Mouse (Mus musculus) ovary, adult 2 months (tissue): ENCODE data around the gene Iqcb1. TPM values are rescaled to one million over a fixed set of nuclear protein-coding genes. Genes with fewer than 3 reads are reported as not detected.

ENCODE experiments used
- polyA plus RNA-seq: library from polyadenylated mRNA; depleted of rRNA; stranded (reverse); fragments of >200 nt; gene quantifications from 2 replicates; pipeline ENCODE4 v1.2.3, GENCODE M21; 2012; rRNA removed

Gene Iqcb1
- polyA plus RNA-seq, result 2.2 and 3.5 TPM in 2 replicates

DNA sequence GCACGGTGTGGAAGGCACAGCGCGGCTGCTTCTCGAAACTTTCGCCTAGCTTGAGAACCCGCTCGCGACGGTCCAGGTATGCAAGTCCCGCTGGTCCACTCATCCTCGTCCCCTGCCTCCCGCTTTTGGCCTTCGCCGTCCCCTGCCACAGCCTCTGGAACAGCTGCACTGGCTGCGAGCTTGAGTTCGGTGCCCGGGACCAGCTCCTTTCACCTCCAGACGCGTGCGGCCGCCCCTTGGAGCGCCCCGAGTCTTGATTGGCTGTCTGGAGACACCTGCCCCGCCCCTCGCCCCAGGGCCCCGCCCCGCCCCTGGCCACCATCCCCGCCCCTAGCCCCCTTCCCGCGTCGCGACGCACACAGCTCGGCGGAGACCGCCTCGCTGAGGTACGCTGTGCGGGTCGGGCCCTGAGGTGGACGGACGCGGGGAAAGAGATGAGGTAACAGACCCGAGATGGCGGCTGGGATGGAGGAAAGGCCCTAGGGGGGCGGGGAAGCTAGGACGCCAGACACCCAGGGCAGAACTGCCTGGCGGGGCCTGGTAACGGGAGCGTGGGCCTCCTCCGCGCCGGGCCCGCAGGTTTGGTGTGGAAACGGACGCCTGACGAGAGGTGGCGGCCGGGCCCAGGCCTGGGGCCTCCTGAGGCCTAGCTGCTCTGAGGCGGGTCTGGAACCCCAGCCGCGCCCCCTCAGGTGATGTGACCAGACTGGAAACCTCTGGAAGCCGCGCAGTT is at the start of gene Iqcb1:
Iqcb1 (plus strand) TSS at position 332 of the 733 bp plus-strand sequence.

GRCm38 (mm10) chr16:36784594-36785313 is 43.4 kb upstream of the Iqcb1 start, which contains the start of gene Slc15a2:
Gene Slc15a2, minus strand, starts transcription at chr16:36784962.

DNA sequence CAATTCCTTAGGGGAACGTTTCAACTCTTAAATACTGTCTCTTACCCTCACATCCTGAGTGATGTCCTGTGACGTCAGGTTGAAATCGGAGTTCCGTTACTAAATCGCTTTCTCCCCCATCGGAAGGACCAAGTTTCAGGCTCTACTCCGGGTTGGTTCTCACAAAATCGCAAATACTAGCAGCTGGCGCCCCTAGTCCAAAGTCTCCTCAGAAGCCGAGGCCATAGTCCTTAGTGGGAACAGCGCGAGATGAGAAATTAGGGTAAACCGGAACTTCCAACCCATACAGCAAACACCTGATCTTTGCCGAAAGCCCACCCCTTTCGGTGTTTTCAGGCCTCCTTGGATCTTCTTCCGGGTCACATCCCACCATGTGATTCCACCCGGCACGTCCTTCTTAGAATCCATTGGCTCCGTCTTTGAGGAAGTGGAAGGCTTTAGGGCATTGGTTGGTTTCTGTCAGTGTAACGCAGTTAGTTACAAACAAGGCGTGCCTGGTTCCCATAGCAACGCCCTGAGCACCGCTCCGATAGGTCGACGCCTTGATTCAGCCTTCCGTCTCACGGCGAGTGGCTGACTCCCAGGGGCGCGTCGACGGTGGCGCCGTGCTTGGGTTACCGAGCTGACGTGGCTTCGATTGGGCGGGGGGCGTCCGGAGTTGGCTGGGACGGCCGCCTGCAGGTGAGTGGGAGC is 46.5 kb downstream of the Iqcb1 start, which contains the start of the genes Eaf2 and Golgb1:
Eaf2 (minus strand) TSS at position 421 of the 693 bp plus-strand sequence.
Golgb1 (plus strand) TSS at position 558 of the 693 bp plus-strand sequence.

Other genes with a start within 250 kb of the Iqcb1 start
- gene Cd86, start 162.3 kb upstream of the Iqcb1 start, polyA plus RNA-seq, result 0.75 and 1.1 TPM in 2 replicates
- 10.0 and 11.3 TPM in 2 replicates for gene Ildr1, start 134.4 kb upstream of the Iqcb1 start, polyA plus RNA-seq
- gene Slc15a2, start 43.4 kb upstream of the Iqcb1 start, polyA plus RNA-seq, result 5.4 and 5.5 TPM in 2 replicates
- gene Eaf2, start 46.6 kb downstream of the Iqcb1 start, polyA plus RNA-seq, result 0.18 TPM in 1 of 2 replicates, not detected in the other
- 63.7 and 79.1 TPM in 2 replicates for gene Golgb1, start 46.8 kb downstream of the Iqcb1 start, polyA plus RNA-seq
- gene Hcls1, start 106.6 kb downstream of the Iqcb1 start, polyA plus RNA-seq, result 7.6 and 8.7 TPM in 2 replicates
- gene Fbxo40, start 162.1 kb downstream of the Iqcb1 start, polyA plus RNA-seq, result 0.84 and 0.93 TPM in 2 replicates
- gene Polq, start 183.4 kb downstream of the Iqcb1 start, polyA plus RNA-seq, result 0.19 and 0.23 TPM in 2 replicates